Mouse (Mus musculus): Measurements from ENCODE around the gene Cacnb1.

The Cacnb1 gene

DNA sequence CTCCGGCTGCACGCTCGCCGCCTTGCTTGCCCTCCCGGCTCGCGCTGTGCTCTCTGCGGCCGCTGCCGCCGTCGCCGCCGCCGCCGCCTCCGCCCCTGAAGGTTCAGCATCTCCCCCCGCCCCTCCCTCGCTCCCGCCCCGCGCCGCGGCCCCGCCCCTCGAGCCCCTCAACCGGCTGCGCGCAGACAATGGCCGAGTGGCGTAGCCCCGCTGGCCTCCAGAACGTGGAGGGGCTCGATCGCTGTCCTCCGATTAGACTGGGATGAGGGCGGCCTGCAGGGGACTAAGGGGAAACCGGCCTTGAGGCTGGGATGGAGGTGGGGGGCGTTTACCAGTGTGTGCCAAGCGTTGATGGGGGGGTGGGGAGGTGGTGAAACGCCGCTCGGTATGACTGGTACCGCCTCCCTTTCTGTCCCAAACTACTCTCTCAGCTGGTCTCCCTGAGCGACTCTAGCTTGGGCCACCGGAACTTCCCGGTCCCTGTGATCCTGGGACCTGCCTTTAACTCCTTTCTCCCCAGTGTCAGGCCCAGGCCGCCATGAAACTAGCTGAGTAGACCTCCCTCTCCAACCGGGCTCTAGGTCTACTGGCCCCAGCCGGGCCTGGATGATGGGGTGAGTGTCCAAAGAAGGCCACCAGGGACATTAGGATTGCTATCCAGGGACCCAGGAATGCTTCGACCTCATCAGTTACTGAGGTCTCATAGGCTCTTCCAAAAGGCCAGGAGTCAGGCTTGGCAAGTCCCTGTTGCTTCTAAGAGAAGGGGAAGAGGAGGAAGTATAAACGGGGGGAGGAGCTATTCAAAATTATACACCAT lies at the start of gene Cacnb1:
TSS of gene Cacnb1 (minus strand) at position 480 of the 817 bp plus-strand sequence.
- peak; percentile 78 for DNase-seq (ENCODE audit: low spot score)

DNA sequence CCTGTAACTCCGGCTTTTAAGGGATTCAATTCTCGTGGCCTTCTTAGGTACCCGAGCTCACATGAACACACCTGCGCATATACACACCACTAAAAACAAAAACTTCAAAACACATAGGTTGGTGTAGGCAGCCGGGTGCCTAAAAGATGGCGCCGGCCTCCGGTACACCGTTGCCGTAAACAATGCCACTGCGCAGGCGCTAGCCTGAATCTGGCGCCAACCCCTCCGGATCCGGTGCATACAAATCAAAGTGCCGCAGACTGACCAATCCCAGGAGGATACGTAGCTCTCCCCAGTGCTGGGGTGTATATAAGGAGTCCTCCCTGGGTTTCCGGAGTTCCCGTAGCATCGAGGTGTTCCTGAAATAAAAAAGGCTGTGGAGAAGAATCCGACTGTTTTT lies 44.4 kb upstream of the Cacnb1 start:
- no peak for DNase-seq (ENCODE audit: low spot score)

- DNase-seq (ENCODE audit: low spot score) = no peak
Measured at GRCm38 (mm10) chr11:98066201-98066600, 43.4 kb upstream of the Cacnb1 start.

DNA sequence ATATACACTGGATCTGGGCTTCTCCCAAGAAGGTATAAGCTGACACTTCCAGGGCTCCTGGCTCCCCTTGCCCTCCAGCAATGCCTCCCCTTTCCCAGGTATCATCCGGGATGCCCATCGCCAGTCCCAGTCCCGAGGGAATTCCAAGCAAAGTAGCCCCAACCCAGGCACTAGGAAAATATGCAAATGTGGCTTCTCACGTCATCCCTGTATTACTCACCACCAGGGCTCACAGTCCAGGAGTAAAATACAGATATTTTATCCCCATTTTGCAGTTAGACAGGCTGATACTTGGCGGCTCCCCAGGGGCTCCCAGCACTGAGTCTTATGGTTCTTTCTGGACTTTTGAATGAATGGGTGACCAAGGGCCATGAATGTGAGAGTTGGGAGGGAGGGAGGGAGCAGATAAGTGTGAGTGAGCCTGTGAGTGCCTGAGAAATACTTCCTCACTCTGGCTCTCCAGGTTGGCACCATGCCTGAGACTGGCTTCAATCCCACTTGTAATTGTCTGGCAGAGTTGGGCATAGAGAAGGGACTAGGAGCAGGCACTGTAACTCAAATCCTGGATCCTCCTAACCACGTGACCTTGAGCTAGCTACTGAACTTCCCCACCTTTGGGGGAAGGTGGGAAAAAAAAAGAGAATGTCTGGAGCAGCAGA lies 39.2 kb upstream of the Cacnb1 start:
- no peak for DNase-seq (ENCODE audit: low spot score)

DNA sequence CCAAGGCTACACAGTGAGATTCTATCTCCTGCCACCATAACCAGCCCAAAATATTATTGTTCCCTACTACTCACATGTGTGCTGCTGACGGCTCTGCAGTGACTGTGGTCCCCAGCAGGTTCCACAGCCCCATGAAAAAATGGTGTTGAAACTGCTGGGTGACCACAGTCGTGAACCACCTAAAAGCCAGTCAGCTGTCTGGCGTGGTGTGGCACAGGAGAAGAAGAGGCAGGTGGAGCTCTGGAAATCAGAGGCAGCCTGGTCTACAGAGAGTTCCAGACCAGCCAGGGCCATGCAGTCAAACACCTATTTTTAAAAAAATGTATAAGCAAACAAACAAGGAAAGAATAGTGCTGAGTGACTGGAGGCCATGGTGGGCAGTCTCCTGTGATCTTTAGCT lies 38.6 kb upstream of the Cacnb1 start:
- DNase-seq (ENCODE audit: low spot score) = no peak

DNA sequence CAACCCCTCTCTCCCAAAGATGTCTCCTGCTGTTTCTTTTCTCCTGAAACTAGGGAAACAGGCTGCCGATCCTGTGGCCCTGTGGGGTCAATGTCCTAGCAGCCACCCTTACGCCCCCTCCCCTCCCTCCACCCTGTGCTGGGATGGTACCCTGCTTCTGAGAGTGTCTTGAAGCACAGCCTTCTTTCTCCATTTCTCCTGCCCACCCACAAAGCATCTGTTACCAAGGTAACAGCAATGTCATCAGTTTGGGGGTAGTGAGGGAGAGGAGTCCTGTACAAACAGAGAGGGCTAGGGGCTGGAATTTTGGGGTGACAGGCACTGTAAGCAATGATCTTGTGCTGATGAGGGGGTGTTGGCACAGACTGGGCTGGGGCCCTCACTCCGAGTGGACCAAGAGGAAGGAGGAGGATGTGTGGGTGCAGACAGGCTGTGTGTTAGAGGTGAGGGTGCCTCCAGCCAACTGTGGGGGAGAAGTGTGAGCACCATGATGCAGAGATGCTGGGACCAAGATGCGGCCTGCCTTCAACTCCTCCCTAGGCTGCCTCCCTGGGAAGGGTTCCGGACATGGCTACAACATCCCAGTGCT lies 37.4 kb upstream of the Cacnb1 start:
- DNase-seq (ENCODE audit: low spot score) = no peak

DNA sequence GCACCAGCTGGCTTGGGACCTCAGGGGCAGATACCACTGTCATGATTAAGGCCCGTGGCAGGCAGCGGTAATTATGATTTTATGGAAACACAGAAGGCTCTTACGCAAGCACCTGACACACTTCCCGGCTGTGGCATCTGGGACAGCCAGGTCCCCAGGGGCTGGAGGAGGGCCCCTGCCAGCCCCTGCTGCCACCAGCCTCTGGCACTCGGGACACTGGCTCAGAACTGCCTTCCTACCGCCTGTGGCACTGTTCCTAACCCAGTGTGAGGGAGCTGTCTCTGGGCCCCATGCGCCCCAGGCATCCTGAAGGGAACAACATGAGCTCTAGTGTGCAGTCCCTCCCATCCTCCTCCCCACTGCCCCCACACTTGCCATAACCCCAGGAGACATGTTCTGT lies 36.8 kb upstream of the Cacnb1 start:
- DNase-seq (ENCODE audit: low spot score) = no peak

DNA sequence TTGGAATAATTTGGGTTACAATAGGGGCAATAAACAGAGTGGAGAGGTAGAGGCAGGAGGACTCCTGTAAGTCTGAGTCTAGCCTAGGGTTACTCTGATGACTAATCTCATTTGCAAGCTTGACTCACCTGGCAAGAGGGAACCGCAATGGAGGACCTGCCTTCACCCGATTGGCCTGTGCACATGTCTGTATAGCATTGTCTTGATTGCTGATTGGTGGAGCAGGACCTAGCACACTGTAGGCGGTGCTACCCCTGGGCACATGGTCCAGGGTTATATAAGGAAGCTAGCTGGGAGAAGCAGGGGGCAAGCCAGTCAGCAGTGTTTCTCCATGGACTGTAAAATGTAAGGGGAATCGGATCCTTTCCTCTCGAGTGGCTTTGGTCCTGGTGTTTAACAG lies 35.2 kb upstream of the Cacnb1 start:
- peak; percentile 18 for DNase-seq (ENCODE audit: low spot score)

GRCm38 (mm10) chr11:98057466-98057865 lies 34.6 kb upstream of the Cacnb1 start:
- DNase-seq (ENCODE audit: low spot score) = no peak

GRCm38 (mm10) chr11:98052989-98053834 lies 30.4 kb upstream of the Cacnb1 start, which contains the start of gene Stac2:
TSS of gene Stac2 (minus strand) at chr11:98053462.
- peak; percentile 93 for DNase-seq (ENCODE audit: low spot score)

GRCm38 (mm10) chr11:98052129-98052988 lies 29.5 kb upstream of the Cacnb1 start:
- peak; percentile 40 for DNase-seq (ENCODE audit: low spot score)

GRCm38 (mm10) chr11:98051611-98052128 lies 28.8 kb upstream of the Cacnb1 start:
- DNase-seq (ENCODE audit: low spot score) = peak; percentile 23

GRCm38 (mm10) chr11:98050940-98051339 lies 28.1 kb upstream of the Cacnb1 start:
- DNase-seq (ENCODE audit: low spot score) = no peak

- DNase-seq (ENCODE audit: low spot score) = no peak
Measured at GRCm38 (mm10) chr11:98050520-98050815, 27.6 kb upstream of the Cacnb1 start.

- no peak for DNase-seq (ENCODE audit: low spot score)
Measured at GRCm38 (mm10) chr11:98049672-98050519, 27.1 kb upstream of the Cacnb1 start.

DNA sequence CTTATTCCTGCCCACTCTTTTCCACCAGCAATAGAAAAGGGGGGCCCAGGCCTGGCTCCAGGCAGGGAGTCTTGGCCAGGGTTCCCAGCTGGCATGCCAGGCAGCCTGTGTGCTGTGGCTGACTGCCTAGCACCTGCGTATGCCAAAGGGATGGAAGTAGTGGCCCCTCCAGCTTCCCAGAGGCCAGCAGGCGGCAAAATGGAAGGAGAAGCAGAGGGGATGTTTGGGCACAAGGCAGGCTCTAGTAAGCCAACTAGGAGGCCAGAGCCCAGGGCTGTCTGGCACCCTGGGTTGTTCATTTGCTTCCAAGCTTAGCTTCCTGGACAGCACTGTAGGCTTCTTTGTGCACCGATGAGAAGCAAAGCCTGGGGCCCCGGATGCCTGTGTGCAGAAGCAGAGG lies 24.9 kb upstream of the Cacnb1 start:
- DNase-seq (ENCODE audit: low spot score) = no peak

DNA sequence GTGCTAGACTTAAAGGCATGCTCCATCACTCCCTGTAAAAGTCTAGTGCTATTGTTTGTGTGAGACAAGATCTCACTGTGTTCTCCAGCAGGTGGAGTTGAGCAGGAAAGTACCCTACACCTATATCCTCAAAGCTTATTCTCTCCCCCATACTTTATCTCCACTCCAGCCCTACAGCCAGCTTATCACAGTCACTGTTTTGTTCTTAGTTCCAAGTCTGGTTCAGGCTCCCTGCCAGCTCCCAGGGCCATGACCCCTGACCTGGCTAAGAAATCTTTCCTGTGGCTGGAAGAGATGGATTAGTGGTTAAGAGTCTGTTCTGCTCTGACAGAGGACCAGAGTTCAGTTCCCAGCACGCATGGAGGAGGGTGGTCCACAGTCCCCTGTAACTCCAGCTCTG lies 23.6 kb upstream of the Cacnb1 start:
- DNase-seq (ENCODE audit: low spot score) = no peak

GRCm38 (mm10) chr11:98045596-98045995 lies 22.8 kb upstream of the Cacnb1 start:
- DNase-seq (ENCODE audit: low spot score) = no peak

- DNase-seq (ENCODE audit: low spot score) = no peak
Measured at GRCm38 (mm10) chr11:98044074-98044473, 21.2 kb upstream of the Cacnb1 start.

- DNase-seq (ENCODE audit: low spot score) = no peak
Measured at GRCm38 (mm10) chr11:98042741-98043140, 19.9 kb upstream of the Cacnb1 start.
